Mouse (Mus musculus): Measurements from ENCODE around the gene Lepr.

DNA sequence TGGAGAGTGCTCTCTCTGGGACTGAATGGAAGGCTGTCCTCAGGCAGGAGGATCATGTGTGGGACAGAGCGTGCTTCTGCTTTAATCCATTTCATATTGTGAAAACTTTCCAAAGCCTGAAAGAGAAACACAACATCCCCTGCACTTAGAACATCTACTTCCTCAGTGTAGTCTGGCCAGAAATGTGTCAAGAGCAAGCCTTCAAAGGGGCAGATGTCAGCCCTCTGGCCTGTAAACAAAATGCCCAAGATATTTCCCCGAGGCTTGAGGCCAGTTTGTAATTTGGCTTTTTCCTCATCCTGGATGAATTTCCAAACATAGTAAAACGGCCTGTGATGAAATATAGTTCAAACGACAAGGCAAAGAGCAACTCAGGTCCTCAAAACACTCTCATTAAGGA, 41.5 kb upstream of the Lepr start:
- TF ChIP-seq EP300 (optimal IDR thresholded peaks at IDR 0.05) (no peak), CTCF (IDR thresholded peaks at IDR 0.05; ENCODE audit: low read depth) (no peak)
